Mouse (Mus musculus) stomach, postnatal 0 days (tissue): Measurements from ENCODE around the gene Scube3.

Experiments used
- CTCF ChIP-seq: IDR thresholded peaks from 2 replicates; pipeline ENCODE4 v1.5.1; 2016; ENCODE audit warnings: antibody characterized with exemption, low read depth, mild to moderate bottlenecking, moderate library complexity
- EP300 ChIP-seq: optimal IDR thresholded peaks from 2 replicates; pipeline ENCODE3; 2016; ENCODE audit warnings: antibody characterized with exemption

- TF ChIP-seq CTCF (no peak), EP300 (no peak)
Measured at GRCm38 (mm10) chr17:28201982-28202381, 60.0 kb downstream of the Scube3 start.
